Mouse (Mus musculus) liver, embryonic 16.5 days (tissue): ENCODE data around the gene Creb5. TPM values are rescaled to one million over a fixed set of nuclear protein-coding genes. Genes with fewer than 3 reads are reported as not detected.

Source experiments
- ATAC-seq: fragments of 200-750 bp; cut with Nextera tagmentation; 2 replicates; pipeline ENCODE4 v1.8.0; 2017; ENCODE audit warnings: low read depth, mild to moderate bottlenecking, moderate number of reproducible peaks, moderate library complexity
- H3K27ac ChIP-seq: fragments of 300-500 bp; sonication (generic); 2 replicates; pipeline ENCODE4 v1.5.1; 2014; ENCODE audit warnings: mild to moderate bottlenecking, low read length
- H3K27me3 ChIP-seq: fragments of 300-500 bp; sonication (generic); 2 replicates; pipeline ENCODE4 v1.6.1; 2014; ENCODE audit warnings: low read depth, low read length, mixed read lengths; ENCODE audit not compliant: control insufficient read depth, insufficient read depth
- H3K36me3 ChIP-seq: fragments of 300-500 bp; sonication (generic); 2 replicates; pipeline ENCODE4 v1.6.1; 2014; ENCODE audit warnings: mild to moderate bottlenecking; ENCODE audit not compliant: control insufficient read depth, insufficient read depth
- H3K4me1 ChIP-seq: fragments of 300-500 bp; sonication (generic); 2 replicates; pipeline ENCODE4 v1.6.1; 2014; ENCODE audit warnings: low read depth, low read length, mixed read lengths; ENCODE audit not compliant: control insufficient read depth
- H3K4me2 ChIP-seq: fragments of 300-500 bp; sonication (generic); 2 replicates; pipeline ENCODE4 v1.6.1; 2014; ENCODE audit warnings: low read depth, low read length, mixed read lengths
- H3K4me3 ChIP-seq: fragments of 300-500 bp; sonication (generic); 2 replicates; pipeline ENCODE4 v1.5.1; 2014; ENCODE audit warnings: low read depth, mild to moderate bottlenecking, low read length
- H3K9ac ChIP-seq: fragments of 300-500 bp; sonication (generic); 2 replicates; pipeline ENCODE4 v1.6.1; 2014; ENCODE audit warnings: low read depth, low read length
- H3K9me3 ChIP-seq: fragments of 300-500 bp; sonication (generic); replicated peaks from 2 replicates; pipeline ENCODE4 v1.6.1; 2016; ENCODE audit warnings: low read length; ENCODE audit not compliant: control insufficient read depth
- WGBS: fragments of 180-500 bp; shearing (Covaris S2); extraction: QIAGEN DNeasy Blood & Tissue Kit; methylation state at CpG from one replicate; pipeline ENCODE4 v1.1.7; 2014; ENCODE audit not compliant: insufficient replicate concordance; 5-methylcytosine and 5-hydroxymethylcytosine counted together
- polyA plus RNA-seq: library from polyadenylated mRNA; unstranded; fragments of >200 nt; fragmentation: Nextera tagmentation; extraction: Ambion mirVana; gene quantifications from 2 replicates; pipeline ENCODE4 v1.2.1, GENCODE M21; 2015

The Creb5 gene
- polyA plus RNA-seq, 1 experiment from 2014 or later, result 0.24 TPM

DNA sequence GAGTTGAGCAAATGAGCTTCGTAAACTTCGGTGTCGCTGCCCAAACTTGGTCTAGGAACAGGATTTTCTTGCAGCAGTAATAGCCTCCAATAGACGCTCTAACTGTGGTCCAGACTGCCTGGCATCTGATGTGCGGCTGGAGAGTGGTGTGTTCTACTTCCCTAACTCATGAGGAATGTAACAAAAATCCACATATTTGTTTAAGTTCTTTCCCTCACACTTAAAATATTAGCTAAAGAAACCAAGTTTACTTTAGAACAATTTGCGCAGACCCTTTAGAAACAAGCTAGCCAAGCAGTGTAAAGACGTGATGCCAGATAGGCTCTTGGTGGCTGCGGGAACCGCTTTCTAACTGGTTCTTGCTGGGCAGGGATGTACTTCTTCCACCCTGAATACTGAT lies 428.9 kb downstream of the Creb5 start:
- WGBS, result 79% methylated on average over 9 of the region's 9 CpGs
- ATAC-seq, result no peak
- H3K36me3 ChIP-seq, result no peaks in the 10 kb centered on the region
- no peak overlapping the region for H3K4me2 ChIP-seq
- H3K27ac ChIP-seq, result no peak overlapping the region
- H3K4me3 ChIP-seq, result no peak overlapping the region
- no peaks in the 10 kb centered on the region for H3K9me3 ChIP-seq
- H3K4me1 ChIP-seq, result no peaks in the 10 kb centered on the region
- H3K9ac ChIP-seq, result no peak overlapping the region
- no peaks in the 10 kb centered on the region for H3K27me3 ChIP-seq

- Histone ChIP-seq H3K9ac (no peak overlapping the region), H3K36me3 (no peaks in the 10 kb centered on the region), H3K27me3 (no peaks in the 10 kb centered on the region), H3K4me2 (no peak overlapping the region), H3K27ac (no peak overlapping the region), H3K9me3 (no peaks in the 10 kb centered on the region), H3K4me1 (no peaks in the 10 kb centered on the region), H3K4me3 (no peak overlapping the region)
- 71% methylated on average over 3 of the region's 3 CpGs for WGBS
- no peak for ATAC-seq
Observed at GRCm38 (mm10) chr6:53720009-53720408, 432.9 kb downstream of the Creb5 start.

DNA sequence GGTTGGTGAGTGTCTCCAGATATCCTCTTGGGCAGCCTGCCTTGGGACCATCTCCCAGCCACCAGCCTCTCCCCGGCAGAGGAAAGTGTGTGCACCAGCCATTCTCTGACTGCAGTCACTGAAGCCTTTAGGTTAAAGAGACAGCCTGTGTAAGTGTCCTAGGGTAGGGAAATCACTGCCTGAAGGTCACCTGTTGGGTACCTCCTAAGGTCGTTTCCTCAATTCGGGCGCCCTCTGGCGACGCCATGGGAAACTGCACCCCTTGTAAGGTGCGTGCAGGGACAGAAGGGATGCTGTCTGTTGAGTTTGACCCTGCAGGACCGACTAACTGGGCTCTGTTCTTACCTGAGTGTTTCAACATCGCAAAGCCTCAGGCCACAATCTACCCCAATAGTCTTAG lies 434.5 kb downstream of the Creb5 start:
- no peak overlapping the region for H3K4me2 ChIP-seq
- ATAC-seq, result no peak
- H3K36me3 ChIP-seq, result no peaks in the 10 kb centered on the region
- H3K9ac ChIP-seq, result no peak overlapping the region
- H3K4me1 ChIP-seq, result no peaks in the 10 kb centered on the region
- no peaks in the 10 kb centered on the region for H3K27me3 ChIP-seq
- no peak overlapping the region for H3K27ac ChIP-seq
- H3K4me3 ChIP-seq, result no peak overlapping the region
- 7% methylated on average over 9 of the region's 9 CpGs for WGBS
- H3K9me3 ChIP-seq, result no peaks in the 10 kb centered on the region

GRCm38 (mm10) chr6:53722694-53723093 lies 435.6 kb downstream of the Creb5 start:
- Histone ChIP-seq H3K9me3 (no peaks in the 10 kb centered on the region), H3K4me3 (no peak overlapping the region), H3K36me3 (no peaks in the 10 kb centered on the region), H3K4me2 (no peak overlapping the region), H3K4me1 (no peaks in the 10 kb centered on the region), H3K9ac (no peak overlapping the region), H3K27ac (no peak overlapping the region), H3K27me3 (no peaks in the 10 kb centered on the region)
- WGBS, result 68% methylated on average over 4 of the region's 4 CpGs
- ATAC-seq, result no peak

- no peak overlapping the region for H3K4me3 ChIP-seq
- no peak overlapping the region for H3K9ac ChIP-seq
- no peaks in the 10 kb centered on the region for H3K36me3 ChIP-seq
- no peaks in the 10 kb centered on the region for H3K9me3 ChIP-seq
- no peak overlapping the region for H3K4me2 ChIP-seq
- no peaks in the 10 kb centered on the region for H3K4me1 ChIP-seq
- no peak for ATAC-seq
- H3K27me3 ChIP-seq, result no peaks in the 10 kb centered on the region
- WGBS, result 70% methylated on average over 7 of the region's 7 CpGs
- H3K27ac ChIP-seq, result no peak overlapping the region
Observed at GRCm38 (mm10) chr6:53730487-53730886, 443.4 kb downstream of the Creb5 start.

GRCm38 (mm10) chr6:53730996-53731485 lies 444.0 kb downstream of the Creb5 start:
- H3K36me3 ChIP-seq, result no peaks in the 10 kb centered on the region
- H3K27ac ChIP-seq, result no peak overlapping the region
- 53% methylated on average over 5 of the region's 5 CpGs for WGBS
- ATAC-seq, result no peak
- no peaks in the 10 kb centered on the region for H3K27me3 ChIP-seq
- no peaks in the 10 kb centered on the region for H3K9me3 ChIP-seq
- no peaks in the 10 kb centered on the region for H3K4me1 ChIP-seq
- H3K4me3 ChIP-seq, result no peak overlapping the region
- H3K9ac ChIP-seq, result no peak overlapping the region
- H3K4me2 ChIP-seq, result no peak overlapping the region

DNA sequence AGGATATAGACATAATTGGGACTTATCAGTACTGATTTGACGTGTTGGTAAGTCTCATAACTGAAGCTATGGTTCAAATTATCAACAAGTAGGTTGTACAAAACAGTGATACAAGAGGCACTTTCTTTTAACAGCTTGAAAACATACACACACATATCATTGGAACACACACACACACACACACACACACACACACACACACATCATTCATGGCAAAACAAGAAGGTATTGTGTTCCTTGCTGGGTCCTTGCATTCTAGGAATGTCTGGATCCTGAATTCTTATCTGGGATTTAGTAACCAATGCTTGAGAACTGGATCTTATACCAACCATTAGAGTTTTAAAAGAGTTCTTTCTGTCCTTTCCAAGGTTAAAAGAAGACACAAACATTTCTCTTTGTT lies 446.5 kb downstream of the Creb5 start:
- Histone ChIP-seq H3K4me1 (no peaks in the 10 kb centered on the region), H3K9me3 (no peaks in the 10 kb centered on the region), H3K36me3 (no peaks in the 10 kb centered on the region), H3K27me3 (no peaks in the 10 kb centered on the region), H3K4me2 (no peak overlapping the region), H3K9ac (no peak overlapping the region), H3K27ac (no peak overlapping the region), H3K4me3 (no peak overlapping the region)
- ATAC-seq, result no peak
- WGBS, result 64% methylated on average over 1 of the region's 1 CpGs

DNA sequence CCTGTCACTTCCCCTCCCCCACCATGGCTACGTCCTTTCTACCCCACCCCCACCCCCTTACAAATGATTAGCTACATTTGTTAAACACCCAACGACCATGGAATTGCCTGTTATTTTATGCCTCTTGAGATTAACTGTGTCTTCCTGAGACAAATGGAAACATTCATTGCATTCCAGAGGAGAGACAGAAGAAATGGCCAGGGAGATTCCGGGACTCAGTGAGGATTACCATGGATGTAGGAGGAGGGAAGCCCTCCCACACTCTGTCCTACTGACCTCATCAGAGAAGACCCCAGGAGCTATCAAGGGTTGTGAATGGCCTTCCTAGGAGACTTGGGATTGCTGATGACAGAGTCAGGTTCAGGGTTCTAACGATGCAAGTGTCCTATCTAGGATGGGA lies 446.9 kb downstream of the Creb5 start:
- 36% methylated on average over 4 of the region's 4 CpGs for WGBS
- Histone ChIP-seq H3K4me3 (no peak overlapping the region), H3K4me1 (no peaks in the 10 kb centered on the region), H3K9ac (no peak overlapping the region), H3K36me3 (no peaks in the 10 kb centered on the region), H3K4me2 (no peak overlapping the region), H3K9me3 (no peaks in the 10 kb centered on the region), H3K27ac (no peak overlapping the region), H3K27me3 (no peaks in the 10 kb centered on the region)
- ATAC-seq, result no peak

- 58% methylated on average over 6 of the region's 6 CpGs for WGBS
- ATAC-seq, result no peak
- H3K4me3 ChIP-seq, result no peak overlapping the region
Observed at GRCm38 (mm10) chr6:53735696-53736095, 448.6 kb downstream of the Creb5 start.

DNA sequence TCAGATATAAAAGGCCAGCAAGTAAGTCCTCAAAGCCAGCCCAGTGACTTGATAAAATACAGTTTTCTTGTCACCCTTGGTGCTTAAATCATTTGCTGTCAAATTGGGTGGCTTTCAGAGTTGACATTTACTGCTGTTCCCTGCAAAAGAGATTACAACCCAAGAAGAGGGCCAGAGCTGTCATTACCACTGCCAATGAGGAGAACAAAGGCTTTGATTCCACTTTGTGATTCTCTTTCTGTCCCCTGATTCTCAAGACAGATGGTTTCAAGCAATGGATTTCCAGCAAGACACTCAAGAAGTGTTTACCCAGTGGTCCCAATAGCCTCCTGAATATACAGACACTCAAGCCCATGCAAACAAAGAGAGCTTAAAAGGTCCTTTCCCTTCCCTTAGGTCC lies 451.1 kb downstream of the Creb5 start:
- H3K27ac ChIP-seq, result no peak overlapping the region
- no peak for ATAC-seq
- no peaks in the 10 kb centered on the region for H3K4me1 ChIP-seq
- H3K4me2 ChIP-seq, result no peak overlapping the region
- no peak overlapping the region for H3K4me3 ChIP-seq
- no peaks in the 10 kb centered on the region for H3K9me3 ChIP-seq
- no peaks in the 10 kb centered on the region for H3K27me3 ChIP-seq
- no peaks in the 10 kb centered on the region for H3K36me3 ChIP-seq
- no peak overlapping the region for H3K9ac ChIP-seq

More at GRCm38 (mm10) chr6:53735696-53736095, 448.6 kb downstream of the Creb5 start:
- Histone ChIP-seq H3K4me1 (no peaks in the 10 kb centered on the region), H3K27ac (no peak overlapping the region), H3K36me3 (no peaks in the 10 kb centered on the region), H3K4me2 (no peak overlapping the region), H3K27me3 (no peaks in the 10 kb centered on the region), H3K9ac (no peak overlapping the region), H3K9me3 (no peaks in the 10 kb centered on the region)
